10 mouse cellular contexts compared by ENCODE assay signal in genomic region chr3:99936159-99936558, GRCm38 (mm10). TPM values are rescaled to one million over a fixed set of nuclear protein-coding genes. Genes with fewer than 3 reads are reported as not detected.
DNase-seq lines count a peak whose midpoint lies in the region; ATAC-seq and TF ChIP-seq lines count a peak whose summit lies in the region.
"Had no signal": no experiment of that assay in that cellular context is flagged by ENCODE, and none has a peak within 500 bp of the region (broad histone marks: within the 10 kb centered on the region; RNA-seq: fewer than 3 reads in every experiment).

No protein-coding gene starts in this region.

- H3K9ac ChIP-seq in forebrain, postnatal 0 days: no peak overlapping the region
- H3K9ac ChIP-seq in forebrain, embryonic 16.5 days (replicated peaks; ENCODE audit: low read depth, low read length): no peak overlapping the region
- H3K9ac ChIP-seq in limb, embryonic 11.5 days (ENCODE audit: low read length): no peak overlapping the region
- no peak overlapping the region for H3K9ac ChIP-seq in forebrain, embryonic 12.5 days
- H3K9ac ChIP-seq: limb, embryonic 15.5 days had no signal

- H3K36me3 ChIP-seq in forebrain, postnatal 0 days (ENCODE audit: insufficient read depth): no peaks in the 10 kb centered on the region
- no peaks in the 10 kb centered on the region for H3K36me3 ChIP-seq in forebrain, embryonic 16.5 days (ENCODE audit: control insufficient read depth, insufficient read depth)
- H3K36me3 ChIP-seq in limb, embryonic 11.5 days (ENCODE audit: control insufficient read depth, insufficient read depth, low read length): no peaks in the 10 kb centered on the region
- no peaks in the 10 kb centered on the region for H3K36me3 ChIP-seq in forebrain, embryonic 12.5 days (replicated peaks)
- H3K36me3 ChIP-seq: limb, embryonic 15.5 days had no signal

- H3K4me2 ChIP-seq in forebrain, postnatal 0 days (ENCODE audit: low read depth): no peak overlapping the region
- no peak overlapping the region for H3K4me2 ChIP-seq in forebrain, embryonic 16.5 days (ENCODE audit: low read length)
- no peak overlapping the region for H3K4me2 ChIP-seq in limb, embryonic 11.5 days (ENCODE audit: low read depth, severe bottlenecking)
- H3K4me2 ChIP-seq in forebrain, embryonic 12.5 days: no peak overlapping the region
- H3K4me2 ChIP-seq: limb, embryonic 15.5 days had no signal

- peak; percentile 58 for TF ChIP-seq CTCF in forebrain, postnatal 0 days (IDR thresholded peaks at IDR 0.05; ENCODE audit: low read depth)

- no peak for DNase-seq in forebrain, postnatal 0 days
- peak; percentile 11 for DNase-seq in ovary, postnatal 14 days (ENCODE audit: low spot score)
- DNase-seq in ovary, adult 18-20 months (ENCODE audit: low spot score): no peak
- peak; percentile 57 for DNase-seq in embryo, embryonic 9.5 days (ENCODE audit: extremely low spot score)
- DNase-seq in limb, embryonic 11.5 days (ENCODE audit: low spot score): peak; percentile 78
- no peak for DNase-seq in T-cell, adult 2 months (ENCODE audit: low spot score)

- no peaks in the 10 kb centered on the region for H3K27me3 ChIP-seq in forebrain, postnatal 0 days (ENCODE audit: insufficient read depth, low read length)
- no peaks in the 10 kb centered on the region for H3K27me3 ChIP-seq in forebrain, embryonic 16.5 days (replicated peaks; ENCODE audit: control insufficient read depth, insufficient read depth, low read length)
- no peaks in the 10 kb centered on the region for H3K27me3 ChIP-seq in limb, embryonic 11.5 days (ENCODE audit: control insufficient read depth, insufficient read depth, low read length)
- H3K27me3 ChIP-seq in forebrain, embryonic 12.5 days: no peaks in the 10 kb centered on the region
- H3K27me3 ChIP-seq: limb, embryonic 15.5 days had no signal

- H3K4me1 ChIP-seq in forebrain, postnatal 0 days (ENCODE audit: insufficient read depth): no peaks in the 10 kb centered on the region
- H3K4me1 ChIP-seq in forebrain, embryonic 16.5 days (replicated peaks; ENCODE audit: control insufficient read depth, insufficient read depth, low read length): no peaks in the 10 kb centered on the region
- peaks cover 20% of the 10 kb centered on the region for H3K4me1 ChIP-seq in limb, embryonic 11.5 days (ENCODE audit: control insufficient read depth, insufficient read depth, low read length)
- H3K4me1 ChIP-seq in forebrain, embryonic 12.5 days: no peaks in the 10 kb centered on the region

- no peaks in the 10 kb centered on the region for H3K9me3 ChIP-seq in forebrain, postnatal 0 days (ENCODE audit: low read length)
- H3K9me3 ChIP-seq in forebrain, embryonic 16.5 days (ENCODE audit: control insufficient read depth, low read length): no peaks in the 10 kb centered on the region
- no peaks in the 10 kb centered on the region for H3K9me3 ChIP-seq in limb, embryonic 11.5 days (ENCODE audit: control insufficient read depth, low read length)
- no peaks in the 10 kb centered on the region for H3K9me3 ChIP-seq in forebrain, embryonic 12.5 days
- H3K9me3 ChIP-seq: limb, embryonic 15.5 days had no signal

- no peak overlapping the region for H3K4me3 ChIP-seq in forebrain, postnatal 0 days (ENCODE audit: low read depth, low read length)
- no peak overlapping the region for H3K4me3 ChIP-seq in forebrain, embryonic 16.5 days (replicated peaks; ENCODE audit: low read length)
- H3K4me3 ChIP-seq in limb, embryonic 11.5 days (ENCODE audit: low read depth, low read length): no peak overlapping the region
- no peak overlapping the region for H3K4me3 ChIP-seq in forebrain, embryonic 12.5 days (replicated peaks)
- H3K4me3 ChIP-seq: limb, embryonic 15.5 days had no signal

- H3K27ac ChIP-seq in forebrain, postnatal 0 days (ENCODE audit: low read depth, low read length): no peak overlapping the region
- no peak overlapping the region for H3K27ac ChIP-seq in forebrain, embryonic 16.5 days (ENCODE audit: low read length)
- H3K27ac ChIP-seq in limb, embryonic 11.5 days (replicated peaks; ENCODE audit: low read depth, low read length): no peak overlapping the region
- no peak overlapping the region for H3K27ac ChIP-seq in forebrain, embryonic 12.5 days
- H3K27ac ChIP-seq: limb, embryonic 15.5 days had no signal

- ATAC-seq in forebrain, postnatal 0 days: no peak
- ATAC-seq in forebrain, embryonic 16.5 days: no peak
- ATAC-seq in limb, embryonic 11.5 days (ENCODE audit: insufficient number of reproducible peaks, low FRiP score, low TSS enrichment, low read depth): no peak
- no peak for ATAC-seq in forebrain, embryonic 12.5 days (ENCODE audit: low FRiP score)

- WGBS in forebrain, postnatal 0 days: 24% methylated on average over 1 of the region's 1 CpGs
- WGBS in forebrain, embryonic 16.5 days: 64% methylated on average over 1 of the region's 1 CpGs
- WGBS in limb, embryonic 11.5 days: 38% methylated on average over 1 of the region's 1 CpGs
- WGBS in forebrain, embryonic 12.5 days: 37% methylated on average over 1 of the region's 1 CpGs

RNA-seq across cellular contexts. Expression of gene Spag17, which starts 51.0 kb away (rescaled TPM):
- total RNA-seq in forebrain, postnatal 0 days (2014; rRNA removed): 0.31 and 0.62 TPM in 2 replicates
- 0.68 and 1.7 TPM in 2 replicates for polyA plus RNA-seq in forebrain, postnatal 0 days (2015; fragmentation: Nextera tagmentation; extraction: Ambion mirVana)
- polyA plus RNA-seq in forebrain, embryonic 16.5 days (2015; fragmentation: Nextera tagmentation; extraction: Ambion mirVana): 0.22 and 0.81 TPM in 2 replicates
- 1.2 and 2.0 TPM in 2 replicates for polyA plus RNA-seq in limb, embryonic 11.5 days (2014; fragmentation: Nextera tagmentation; extraction: Ambion mirVana)
- 0.28 and 0.68 TPM in 2 replicates for polyA plus RNA-seq in forebrain, embryonic 12.5 days (2016; fragmentation: Nextera tagmentation; extraction: Ambion mirVana)
- polyA plus RNA-seq: spleen, adult 2 months had no signal

Comparison
In these comparisons a context has a peak if more than half of its experiments do, and no peak if none do; other contexts are left out.
1. DNase-seq: peak in ovary, postnatal 14 days (single experiment), embryo, embryonic 9.5 days (single experiment) and limb, embryonic 11.5 days (single experiment); none in forebrain, postnatal 0 days (single experiment), ovary, adult 18-20 months (single experiment) and T-cell, adult 2 months (single experiment).